Mouse (Mus musculus) B cell, adult (primary cell): ENCODE results near the gene Tmigd3. TPM values are rescaled to one million over a fixed set of nuclear protein-coding genes. Genes with fewer than 3 reads are reported as not detected.

Experiments used
- total RNA-seq: library from RNA; stranded (reverse); gene quantifications from 4 replicates; pipeline ENCODE4 v1.2.4, GENCODE M21; 2023; ENCODE audit not compliant: inconsistent age

The Tmigd3 gene
- total RNA-seq = not detected in 4 replicates

DNA sequence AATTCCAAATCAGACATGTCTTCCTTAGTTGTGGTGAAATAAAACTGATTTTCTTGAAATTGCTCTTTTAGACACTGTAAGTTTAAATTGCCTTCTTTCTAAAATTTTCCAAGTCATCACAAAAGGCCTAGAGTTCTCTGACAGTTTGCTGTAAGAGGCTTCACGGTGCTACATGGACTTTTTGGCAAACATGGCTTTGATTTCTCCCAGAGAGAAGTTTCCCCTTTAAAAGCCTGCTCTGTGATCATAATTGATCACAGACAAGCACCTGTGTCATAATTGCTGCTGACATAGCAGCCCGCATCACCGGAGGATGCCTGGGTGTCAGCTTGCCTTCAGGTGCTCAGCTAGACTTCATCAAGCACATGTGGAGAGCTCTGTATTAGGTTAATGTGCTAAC lies at the start of gene Tmigd3, which contains the start of gene Adora3:
TSS of gene Tmigd3 (plus strand) at position 346 of the 400 bp plus-strand sequence.
TSS of gene Adora3 (plus strand) at position 301 of the 400 bp plus-strand sequence.

DNA sequence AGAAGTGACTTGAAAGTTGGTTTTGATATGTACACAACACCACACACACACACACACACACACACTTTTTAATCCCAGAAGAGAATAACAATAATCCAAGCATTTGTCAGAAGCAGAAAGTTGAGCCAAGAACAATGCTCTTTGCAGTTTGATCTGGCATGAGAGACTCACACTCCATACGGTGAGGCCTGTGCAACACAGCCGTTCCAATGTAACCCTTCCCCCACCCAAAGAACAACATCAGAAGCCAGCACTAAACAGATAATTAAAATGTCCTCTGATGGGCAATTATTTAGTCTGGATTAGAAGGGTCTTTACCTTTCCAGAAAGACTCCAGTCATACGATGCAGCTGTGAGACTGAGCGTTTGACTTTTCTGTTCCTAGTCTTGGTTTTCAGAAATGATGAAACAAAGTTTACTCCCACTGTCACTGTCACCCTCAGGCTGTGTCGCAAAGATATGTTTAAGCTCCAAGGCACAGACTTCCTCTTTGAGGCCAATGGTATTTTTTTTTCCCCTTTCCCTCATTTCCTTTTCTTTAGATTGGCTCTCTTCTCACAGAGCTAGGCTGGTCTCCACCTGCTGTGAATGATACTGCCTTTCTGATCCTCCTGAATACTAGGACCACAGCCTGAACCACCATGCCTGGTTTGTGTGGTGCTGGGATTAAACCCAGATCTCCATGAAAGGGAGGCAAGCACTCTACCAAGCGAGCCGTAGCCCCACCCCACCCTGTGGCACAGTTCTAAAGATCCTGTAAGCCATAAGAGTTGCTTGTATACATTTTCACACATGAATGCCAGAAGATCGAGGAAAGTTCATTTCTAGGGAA lies 61.8 kb downstream of the Tmigd3 start, which contains the start of gene I830077J02Rik:
TSS of gene I830077J02Rik (minus strand) at position 425 of the 832 bp plus-strand sequence.

DNA sequence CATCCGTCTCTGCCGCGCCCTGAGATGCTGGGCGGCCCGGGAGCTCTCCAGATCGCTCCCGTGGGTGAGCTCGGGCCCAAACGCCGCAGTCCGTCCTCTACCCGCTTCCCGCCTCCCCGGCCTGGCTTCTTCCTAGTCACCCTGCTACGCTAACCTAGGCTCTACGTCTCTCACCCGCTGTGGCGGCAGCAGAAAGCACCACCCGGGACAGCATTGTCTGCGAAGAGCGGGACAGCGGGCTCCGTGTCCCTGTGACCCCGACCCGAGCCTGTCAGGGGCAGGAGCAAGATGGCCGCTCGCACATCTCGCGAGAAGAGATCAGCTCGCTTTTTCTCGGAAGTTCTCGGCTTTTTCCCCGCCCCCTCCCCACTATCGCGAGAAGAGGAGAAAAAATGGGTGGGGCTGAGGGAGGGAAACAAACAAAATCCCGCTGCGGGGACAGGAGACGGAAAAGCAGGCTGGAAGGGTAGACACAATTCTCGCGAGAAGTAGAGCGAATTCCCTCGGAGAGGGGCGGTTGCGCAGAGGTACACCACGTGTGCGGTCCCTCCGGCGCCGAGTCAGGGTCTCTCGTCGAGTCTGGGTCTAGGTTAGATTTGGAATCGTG lies 88.4 kb downstream of the Tmigd3 start, which contains the start of gene Wdr77:
TSS of gene Wdr77 (plus strand) at position 396 of the 607 bp plus-strand sequence.

DNA sequence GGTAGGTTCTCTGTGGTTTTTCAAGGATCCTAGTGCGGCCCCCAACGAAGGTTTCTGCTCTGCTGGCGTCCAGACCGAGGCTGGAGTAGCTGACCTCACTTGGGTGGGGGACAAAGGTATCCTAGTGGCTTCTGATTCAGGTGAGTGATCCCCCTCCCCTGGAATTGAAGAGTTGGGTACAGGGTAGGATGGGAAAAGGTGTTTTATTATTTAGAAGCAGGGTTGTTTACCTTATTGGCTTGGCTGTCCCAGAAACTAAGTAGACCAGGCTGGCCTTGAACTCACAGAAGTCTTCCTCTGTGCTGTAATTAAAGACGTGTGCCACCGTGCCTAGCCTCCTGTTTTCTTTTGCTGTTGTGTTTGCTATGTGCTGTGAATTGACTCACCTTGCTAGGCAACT lies 89.3 kb downstream of the Tmigd3 start, which contains the start of gene Atp5f1:
TSS of gene Atp5f1 (minus strand) at position 101 of the 400 bp plus-strand sequence.

DNA sequence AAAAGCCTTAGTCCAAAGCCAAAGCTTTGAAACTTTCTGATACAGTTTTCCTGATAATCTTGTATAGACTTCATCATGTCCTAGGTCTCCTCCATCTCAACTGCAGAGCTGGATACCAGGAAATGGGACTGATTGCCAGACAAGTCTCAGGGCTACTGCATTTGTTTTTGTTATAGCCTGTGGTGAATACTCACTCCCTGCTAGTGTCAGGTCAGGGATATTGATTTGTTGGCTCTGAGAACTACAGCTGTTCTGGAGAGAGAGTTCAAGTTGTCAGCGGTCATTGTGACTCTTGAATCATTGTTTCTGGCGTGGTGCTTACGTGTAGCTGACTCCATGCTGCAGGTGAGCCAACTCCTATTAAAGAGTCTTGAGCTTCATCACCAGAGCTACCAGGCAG lies 102.7 kb downstream of the Tmigd3 start, which contains the start of gene Ovgp1:
TSS of gene Ovgp1 (plus strand) at position 301 of the 400 bp plus-strand sequence.

Other genes starting within 250 kb of the Tmigd3 start
- 30.4 to 34.4 TPM (median 32.8 TPM) in 4 replicates for gene Ddx20, start 183.3 kb upstream of the Tmigd3 start, total RNA-seq
- 0.19 to 0.78 TPM (median 0.29 TPM) in 3 of 4 replicates, not detected in the other for gene Inka2, start 166.3 kb upstream of the Tmigd3 start, total RNA-seq
- gene Rap1a, start 69.6 kb upstream of the Tmigd3 start, total RNA-seq = 110 to 139 TPM (median 129 TPM) in 4 replicates
- gene Adora3, start within 50 bp of the Tmigd3 start, total RNA-seq = 0.70 to 1.00 TPM in 2 of 4 replicates, not detected in the others
- gene I830077J02Rik, start 61.8 kb downstream of the Tmigd3 start, total RNA-seq = 19.4 to 25.5 TPM (median 23.3 TPM) in 4 replicates
- 37.0 to 50.7 TPM (median 42.9 TPM) in 4 replicates for gene Wdr77, start 88.5 kb downstream of the Tmigd3 start, total RNA-seq
- gene Atp5f1, start 89.2 kb downstream of the Tmigd3 start, total RNA-seq = 128 to 143 TPM (median 135 TPM) in 4 replicates
- gene Ovgp1, start 102.8 kb downstream of the Tmigd3 start, total RNA-seq = 1.8 to 3.6 TPM (median 3.1 TPM) in 4 replicates
- 0.58 to 2.5 TPM (median 1.2 TPM) in 3 of 4 replicates, not detected in the other for gene Pifo, start 143.7 kb downstream of the Tmigd3 start, total RNA-seq
- not detected in 4 replicates for gene Chil5, start 161.9 kb downstream of the Tmigd3 start, total RNA-seq
- gene Chia1, start 242.3 kb downstream of the Tmigd3 start, total RNA-seq = not detected in 4 replicates